Mouse (Mus musculus): ENCODE results near the gene Rnf225. TPM values are rescaled to one million over a fixed set of nuclear protein-coding genes. Genes with fewer than 3 reads are reported as not detected.
A peak's percentile ranks its signal among the peaks of the same experiment; 100 is the strongest.
"Not testable (repeated sequence)": the region's sequence is repeated elsewhere in the genome, so short reads cannot be mapped to it uniquely, and the experiment has no call there.

The Rnf225 gene
- polyA plus RNA-seq, 1 experiment from 2014 or later = 0.95 TPM

GRCm38 (mm10) chr7:12905146-12905545 is 22.1 kb upstream of the Rnf225 start:
- Histone ChIP-seq H3K9me3 (no peaks in the 10 kb centered on the region), H3K4me2 (replicated peaks) (no peak overlapping the region), H3K4me3 (no peak overlapping the region), H3K27me3 (no peaks in the 10 kb centered on the region), H3K36me3 (peaks cover 64% of the 10 kb centered on the region), H3K4me1 (no peaks in the 10 kb centered on the region), H3K9ac (no peak overlapping the region), H3K27ac (no peak overlapping the region)
- no peak for ATAC-seq (ENCODE audit: insufficient number of reproducible peaks, insufficient read depth, low FRiP score, low TSS enrichment)
- 97% methylated on average over 1 of the region's 1 CpGs for WGBS

- H3K4me3 ChIP-seq = peak overlapping the region; percentile 43
- no peaks in the 10 kb centered on the region for H3K9me3 ChIP-seq
- peaks cover 44% of the 10 kb centered on the region for H3K36me3 ChIP-seq
- peak; percentile 39; the same call in 1 of the 2 replicates for ATAC-seq (ENCODE audit: insufficient number of reproducible peaks, insufficient read depth, low FRiP score, low TSS enrichment)
- peak overlapping the region; percentile 50 for H3K4me2 ChIP-seq (replicated peaks)
- WGBS = 44% methylated on average over 7 of the region's 7 CpGs
- peak overlapping the region; percentile 50 for H3K9ac ChIP-seq
- H3K4me1 ChIP-seq = no peaks in the 10 kb centered on the region
- no peaks in the 10 kb centered on the region for H3K27me3 ChIP-seq
- H3K27ac ChIP-seq = peak overlapping the region; percentile 80; the same call in 1 of the 2 replicates
Observed at GRCm38 (mm10) chr7:12909498-12909962, 17.7 kb upstream of the Rnf225 start.

- Histone ChIP-seq H3K36me3 (peaks cover 37% of the 10 kb centered on the region), H3K9me3 (no peaks in the 10 kb centered on the region), H3K4me2 (replicated peaks) (peak overlapping the region; percentile 50), H3K27me3 (no peaks in the 10 kb centered on the region), H3K27ac (peak overlapping the region; percentile 80), H3K4me3 (peak overlapping the region; percentile 43), H3K4me1 (no peaks in the 10 kb centered on the region), H3K9ac (peak overlapping the region; percentile 50)
- ATAC-seq (ENCODE audit: insufficient number of reproducible peaks, insufficient read depth, low FRiP score, low TSS enrichment) = peak; percentile 59
- 5% methylated on average over 19 of the region's 19 CpGs for WGBS
Observed at GRCm38 (mm10) chr7:12910181-12910668, 17.0 kb upstream of the Rnf225 start.

GRCm38 (mm10) chr7:12913556-12913955 is 13.7 kb upstream of the Rnf225 start:
- no peaks in the 10 kb centered on the region for H3K9me3 ChIP-seq
- H3K36me3 ChIP-seq = peaks cover 5% of the 10 kb centered on the region
- no peak overlapping the region for H3K4me2 ChIP-seq (replicated peaks)
- H3K4me3 ChIP-seq = no peak overlapping the region
- no peaks in the 10 kb centered on the region for H3K27me3 ChIP-seq
- no peaks in the 10 kb centered on the region for H3K4me1 ChIP-seq
- H3K27ac ChIP-seq = no peak overlapping the region
- no peak for ATAC-seq (ENCODE audit: insufficient number of reproducible peaks, insufficient read depth, low FRiP score, low TSS enrichment)
- no peak overlapping the region for H3K9ac ChIP-seq

- not testable (repeated sequence) for H3K27me3 ChIP-seq; ATAC-seq (ENCODE audit: insufficient number of reproducible peaks, insufficient read depth, low FRiP score, low TSS enrichment); H3K27ac ChIP-seq; H3K9me3 ChIP-seq; H3K4me3 ChIP-seq; H3K9ac ChIP-seq; H3K4me2 ChIP-seq (replicated peaks)
- WGBS = 87% methylated on average over 7 of the region's 8 CpGs
- peaks cover 26% of the 10 kb centered on the region for H3K36me3 ChIP-seq
- peaks cover 14% of the 10 kb centered on the region for H3K4me1 ChIP-seq
Observed at GRCm38 (mm10) chr7:12920495-12920894, 6.7 kb upstream of the Rnf225 start.

- peak overlapping the region; percentile 74 for H3K4me2 ChIP-seq (replicated peaks)
- 1% methylated on average over 3 of the region's 3 CpGs for WGBS
- no peak for ATAC-seq (ENCODE audit: insufficient number of reproducible peaks, insufficient read depth, low FRiP score, low TSS enrichment)
- peaks cover 34% of the 10 kb centered on the region for H3K36me3 ChIP-seq
- peaks cover 14% of the 10 kb centered on the region for H3K4me1 ChIP-seq
- no peaks in the 10 kb centered on the region for H3K9me3 ChIP-seq
- H3K4me3 ChIP-seq = peak overlapping the region; percentile 82
- H3K27ac ChIP-seq = peak overlapping the region; percentile 93
- peaks cover 7% of the 10 kb centered on the region for H3K27me3 ChIP-seq
- peak overlapping the region; percentile 75 for H3K9ac ChIP-seq
Observed at GRCm38 (mm10) chr7:12921318-12921704, 5.9 kb upstream of the Rnf225 start.

- Histone ChIP-seq H3K9ac (peak within 1 kb of the TSS; percentile 81), H3K4me3 (peak within 1 kb of the TSS; percentile 82), H3K9me3 (no peaks in the 10 kb centered on the region), H3K4me2 (replicated peaks) (peak within 1 kb of the TSS; percentile 87), H3K36me3 (peaks cover 40% of the 10 kb centered on the region), H3K4me1 (peaks cover 14% of the 10 kb centered on the region), H3K27ac (peak within 1 kb of the TSS; percentile 93), H3K27me3 (peaks cover 13% of the 10 kb centered on the region)
- under 1% methylated on average over 55 of the region's 55 CpGs for WGBS
- peak; percentile 98 for ATAC-seq (ENCODE audit: insufficient number of reproducible peaks, insufficient read depth, low FRiP score, low TSS enrichment)
Observed at GRCm38 (mm10) chr7:12921705-12922465, 5.3 kb upstream of the Rnf225 start, which contains the start of gene Rps5. TSS of gene Rps5 (plus strand) at chr7:12922290.

GRCm38 (mm10) chr7:12922729-12923128 is 4.5 kb upstream of the Rnf225 start:
- Histone ChIP-seq H3K4me1 (peaks cover 17% of the 10 kb centered on the region), H3K4me2 (replicated peaks) (peak overlapping the region; percentile 87), H3K9ac (peak overlapping the region; percentile 81), H3K27ac (0 out of 2 replicates have a peak overlapping the region, but pooled peaks have one; percentile 18), H3K4me3 (peak overlapping the region; percentile 82), H3K36me3 (peaks cover 43% of the 10 kb centered on the region), H3K27me3 (peaks cover 20% of the 10 kb centered on the region), H3K9me3 (no peaks in the 10 kb centered on the region)
- 3% methylated on average over 8 of the region's 8 CpGs for whole genome bisulfite sequencing
- no peak for ATAC-seq (ENCODE audit: insufficient number of reproducible peaks, insufficient read depth, low FRiP score, low TSS enrichment)

GRCm38 (mm10) chr7:12926316-12926715 is 900 bp upstream of the Rnf225 start:
- Histone ChIP-seq H3K36me3 (peaks cover 46% of the 10 kb centered on the region), H3K4me2 (replicated peaks) (no peak overlapping the region), H3K9ac (no peak overlapping the region), H3K4me3 (no peak overlapping the region), H3K27ac (no peak overlapping the region), H3K4me1 (peaks cover 17% of the 10 kb centered on the region), H3K9me3 (no peaks in the 10 kb centered on the region), H3K27me3 (peaks cover 34% of the 10 kb centered on the region)
- 84% methylated on average over 7 of the region's 7 CpGs for WGBS
- no peak for ATAC-seq (ENCODE audit: insufficient number of reproducible peaks, insufficient read depth, low FRiP score, low TSS enrichment)

- 5% methylated on average over 65 of the region's 65 CpGs for WGBS
- H3K9me3 ChIP-seq = no peaks in the 10 kb centered on the region
- peaks cover 16% of the 10 kb centered on the region for H3K4me1 ChIP-seq
- H3K27me3 ChIP-seq = peaks cover 34% of the 10 kb centered on the region
- H3K4me2 ChIP-seq (replicated peaks) = peak overlapping the region; percentile 56
- no peak overlapping the region for H3K27ac ChIP-seq
- peak overlapping the region; percentile 52 for H3K9ac ChIP-seq
- H3K4me3 ChIP-seq = peak overlapping the region; percentile 31
- peaks cover 46% of the 10 kb centered on the region for H3K36me3 ChIP-seq
- no peak for ATAC-seq (ENCODE audit: insufficient number of reproducible peaks, insufficient read depth, low FRiP score, low TSS enrichment)
Observed at GRCm38 (mm10) chr7:12927693-12928589, 725 bp downstream of the Rnf225 start.

GRCm38 (mm10) chr7:12933615-12934140 is 6.5 kb downstream of the Rnf225 start:
- H3K36me3 ChIP-seq = 0 out of 2 replicates have a peak, but pooled peaks cover 3% of the 10 kb centered on the region
- no peak for ATAC-seq (ENCODE audit: insufficient number of reproducible peaks, insufficient read depth, low FRiP score, low TSS enrichment)
- no peaks in the 10 kb centered on the region for H3K9me3 ChIP-seq
- no peak overlapping the region for H3K4me2 ChIP-seq (replicated peaks)
- H3K4me1 ChIP-seq = no peaks in the 10 kb centered on the region
- WGBS = 68% methylated on average over 4 of the region's 4 CpGs
- no peak overlapping the region for H3K27ac ChIP-seq
- H3K27me3 ChIP-seq = peaks cover 5% of the 10 kb centered on the region; the same call in 1 of the 2 replicates
- no peak overlapping the region for H3K4me3 ChIP-seq
- H3K9ac ChIP-seq = no peak overlapping the region

All from embryonic facial prominence, embryonic 12.5 days (tissue).